Mouse (Mus musculus) inflammation-experienced regulatory T-cells, adult 6 months (primary cell): Measurements from ENCODE around the gene Adipor2. TPM values are rescaled to one million over a fixed set of nuclear protein-coding genes. Genes with fewer than 3 reads are reported as not detected.
"Not testable (repeated sequence)": the region's sequence is repeated elsewhere in the genome, so short reads cannot be mapped to it uniquely, and the experiment has no call there.

Experiments used
- ATAC-seq: one replicate; pipeline ENCODE4 v1.8.0; 2017
- polyA plus RNA-seq, 3 experiments: library from polyadenylated mRNA; unstranded; fragments of 100-300 nt; shearing (Covaris generic); gene quantifications; one replicate each; pipeline ENCODE4 v1.2.1; 2017

Gene Adipor2
- 1 to 10 TPM; 9.3 to 9.7 (median 9.4) TPM for polyA plus RNA-seq

- no peak for ATAC-seq
Observed at GRCm38 (mm10) chr6:119417354-119417753, at the start of gene Adipor2. Gene Adipor2 (minus strand): TSS chr6:119417704.

- no peak for ATAC-seq
Observed at GRCm38 (mm10) chr6:119466161-119466560, 48.7 kb upstream of the Adipor2 start.

GRCm38 (mm10) chr6:119460391-119460790, 42.9 kb upstream of the Adipor2 start:
- ATAC-seq = no peak

- ATAC-seq = no peak
Observed at GRCm38 (mm10) chr6:119459041-119459440, 41.5 kb upstream of the Adipor2 start.

GRCm38 (mm10) chr6:119458166-119458565, 40.7 kb upstream of the Adipor2 start:
- ATAC-seq = no peak

- no peak for ATAC-seq
Observed at GRCm38 (mm10) chr6:119451981-119452499, 34.5 kb upstream of the Adipor2 start.

- ATAC-seq = no peak
Observed at GRCm38 (mm10) chr6:119450965-119451943, 33.8 kb upstream of the Adipor2 start.

- no peak for ATAC-seq
Observed at GRCm38 (mm10) chr6:119449060-119449499, 31.6 kb upstream of the Adipor2 start.

- ATAC-seq = no peak
Observed at GRCm38 (mm10) chr6:119448321-119449059, 31.0 kb upstream of the Adipor2 start.

GRCm38 (mm10) chr6:119445671-119446607, 28.4 kb upstream of the Adipor2 start:
- no peak for ATAC-seq

GRCm38 (mm10) chr6:119443742-119444645, 26.5 kb upstream of the Adipor2 start:
- ATAC-seq = peak; percentile 84

GRCm38 (mm10) chr6:119442729-119443128, 25.2 kb upstream of the Adipor2 start:
- ATAC-seq = not testable (repeated sequence)

- ATAC-seq = no peak
Observed at GRCm38 (mm10) chr6:119437894-119438761, 20.6 kb upstream of the Adipor2 start.

- no peak for ATAC-seq
Observed at GRCm38 (mm10) chr6:119434394-119434793, 16.9 kb upstream of the Adipor2 start.

GRCm38 (mm10) chr6:119431751-119432324, 14.3 kb upstream of the Adipor2 start:
- ATAC-seq = no peak

- ATAC-seq = peak; percentile 64
Observed at GRCm38 (mm10) chr6:119430508-119430907, 13.0 kb upstream of the Adipor2 start.

- no peak for ATAC-seq
Observed at GRCm38 (mm10) chr6:119429311-119429710, 11.8 kb upstream of the Adipor2 start.

GRCm38 (mm10) chr6:119428611-119429010, 11.1 kb upstream of the Adipor2 start:
- no peak for ATAC-seq

- ATAC-seq = no peak
Observed at GRCm38 (mm10) chr6:119421001-119421400, 3.5 kb upstream of the Adipor2 start.
